Mouse (Mus musculus) megakaryocyte progenitor cell, adult 5-6 weeks (primary cell): ENCODE results near the gene Slc13a1. TPM values are rescaled to one million over a fixed set of nuclear protein-coding genes. Genes with fewer than 3 reads are reported as not detected.

Experiments used
- ATAC-seq: replicated peaks from 2 replicates; pipeline ENCODE4 v1.8.0; 2016; ENCODE audit warnings: mild to moderate bottlenecking, moderate TSS enrichment, inconsistent platforms; ENCODE audit not compliant: poor library complexity
- total RNA-seq, 2 experiments: library from RNA; stranded (forward) in 1 of 2; stranded (reverse) in 1 of 2; fragments of 157-497, 149-512 nt in 1 of 2; fragments of 200-1000 nt in 1 of 2; gene quantifications; 2 replicates each; pipeline versions ENCODE4 v1.2.3 to v1.2.4; 2015 to 2017

Slc13a1 gene
- total RNA-seq, 2 experiments from 2014 or later, result not detected

DNA sequence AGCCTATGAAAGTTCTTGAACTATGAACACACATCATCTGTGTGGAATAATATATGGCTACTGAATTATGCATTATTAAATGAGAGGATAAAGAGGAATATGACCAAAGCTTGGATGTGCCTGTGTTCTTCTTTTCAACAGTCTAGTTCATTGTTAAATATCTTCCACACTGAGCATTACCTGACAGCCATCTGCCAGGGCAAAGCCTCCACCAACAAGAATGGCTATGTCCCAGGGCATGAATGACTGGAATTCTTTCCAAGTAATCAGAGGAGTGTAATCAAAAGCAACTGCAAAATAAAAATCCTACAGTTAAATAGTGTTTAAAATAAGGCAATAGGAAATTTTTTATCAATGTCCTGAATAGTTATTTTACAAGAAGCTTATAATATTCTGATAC is 70.5 kb downstream of the Slc13a1 start:
- ATAC-seq, result no peak

DNA sequence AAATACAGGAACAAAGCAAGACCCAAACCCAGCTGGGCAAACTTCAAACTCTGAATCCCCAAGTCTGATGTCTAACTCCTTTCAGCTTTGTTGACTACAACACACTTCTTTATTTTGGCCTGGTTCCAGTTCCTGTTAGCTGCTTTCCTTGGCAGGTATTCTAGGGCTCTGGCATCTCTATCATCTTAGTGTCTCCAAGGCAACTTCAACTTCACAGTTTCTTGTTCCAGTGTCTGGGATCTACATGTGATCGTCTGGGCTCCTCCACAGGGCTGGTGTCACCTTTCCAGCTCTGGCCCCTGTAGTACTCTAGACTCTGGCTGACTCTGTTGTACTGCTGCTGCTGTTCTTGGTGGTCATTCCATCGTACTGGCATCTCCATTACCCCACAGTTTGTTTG is 91.8 kb downstream of the Slc13a1 start:
- ATAC-seq, result no peak

DNA sequence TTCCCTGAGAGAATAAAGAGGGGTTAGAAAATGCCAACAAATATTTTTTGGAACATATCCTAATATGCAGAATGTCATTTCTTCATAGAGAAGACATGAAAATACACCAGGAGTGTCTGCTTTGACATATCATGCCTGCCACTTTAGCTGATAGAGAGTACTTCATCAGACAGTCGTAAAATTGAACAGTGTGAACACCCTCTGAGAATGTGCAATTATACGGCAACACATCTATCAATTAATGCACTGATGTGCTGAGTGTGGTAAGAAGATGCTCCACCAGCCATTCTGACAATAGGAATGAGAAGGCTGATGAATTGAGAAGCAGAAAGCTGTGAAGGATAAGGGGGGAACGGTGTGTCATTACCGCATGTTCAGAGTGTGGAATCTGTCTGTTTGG is 95.1 kb downstream of the Slc13a1 start:
- ATAC-seq, result no peak

DNA sequence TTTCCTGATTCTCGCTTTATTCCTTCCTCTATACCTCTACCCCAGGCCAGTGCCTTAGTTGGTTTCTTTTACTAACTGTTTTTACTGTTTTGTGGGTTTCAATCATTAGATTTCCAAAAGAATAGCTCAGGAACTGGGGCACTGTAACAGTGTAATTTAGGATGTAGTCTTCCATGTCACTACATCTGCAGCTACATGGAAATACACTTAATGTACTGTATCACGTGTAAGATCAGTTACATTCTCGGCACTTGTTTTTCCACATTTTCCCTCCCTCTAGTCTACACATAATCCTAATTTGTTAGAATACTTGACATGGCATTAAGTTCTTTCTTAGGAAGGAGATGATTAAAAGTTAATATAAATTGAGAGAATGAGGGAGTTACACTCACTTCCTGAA is 108.1 kb downstream of the Slc13a1 start:
- ATAC-seq, result no peak

DNA sequence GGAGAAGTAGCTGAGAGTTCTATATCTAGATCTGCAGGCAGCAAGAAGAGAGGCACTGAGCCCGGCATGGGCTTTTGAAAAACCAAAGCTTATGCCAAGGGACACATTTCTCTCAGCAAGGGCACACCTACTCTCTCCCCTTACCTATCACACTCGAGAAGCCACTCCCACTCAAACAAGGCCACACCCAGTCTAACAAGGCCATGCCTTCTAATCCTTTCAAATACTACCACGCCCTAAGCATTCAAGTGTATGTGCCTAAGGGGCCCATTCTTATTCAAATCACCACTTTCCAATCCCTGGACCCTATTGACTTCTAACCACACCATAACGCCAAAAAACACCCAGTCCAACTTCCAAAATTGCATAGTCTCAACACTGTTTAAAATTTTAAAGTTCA is 112.8 kb downstream of the Slc13a1 start:
- ATAC-seq, result no peak

DNA sequence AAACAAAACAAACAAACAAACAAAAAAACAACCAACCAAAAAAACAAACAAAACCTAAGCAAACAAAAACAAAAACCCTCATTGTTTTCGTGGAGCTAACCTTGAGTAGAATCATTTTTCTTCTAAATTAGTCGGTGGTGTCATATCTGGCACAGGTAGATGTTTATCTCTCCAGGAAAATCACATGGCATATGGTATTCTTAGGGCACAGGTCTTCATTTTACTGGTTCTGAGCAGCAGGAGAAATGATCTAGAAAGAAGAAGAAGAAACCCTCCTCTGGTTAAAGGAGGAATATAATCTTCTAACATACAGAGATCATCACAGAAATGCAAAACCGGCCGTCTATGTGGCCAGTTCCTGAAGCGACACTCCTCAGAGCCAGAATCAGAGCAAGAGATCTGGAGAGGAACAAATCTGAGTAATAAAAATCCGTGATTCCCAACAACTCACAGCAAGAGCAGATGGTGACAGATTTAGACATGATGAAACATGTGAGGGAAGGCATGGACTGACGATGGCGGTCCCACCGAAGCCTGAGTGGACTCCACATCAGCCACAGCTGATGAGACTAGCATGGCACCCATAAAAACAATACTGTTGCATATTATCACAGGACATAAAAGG is 113.7 kb downstream of the Slc13a1 start:
- ATAC-seq, result no peak

DNA sequence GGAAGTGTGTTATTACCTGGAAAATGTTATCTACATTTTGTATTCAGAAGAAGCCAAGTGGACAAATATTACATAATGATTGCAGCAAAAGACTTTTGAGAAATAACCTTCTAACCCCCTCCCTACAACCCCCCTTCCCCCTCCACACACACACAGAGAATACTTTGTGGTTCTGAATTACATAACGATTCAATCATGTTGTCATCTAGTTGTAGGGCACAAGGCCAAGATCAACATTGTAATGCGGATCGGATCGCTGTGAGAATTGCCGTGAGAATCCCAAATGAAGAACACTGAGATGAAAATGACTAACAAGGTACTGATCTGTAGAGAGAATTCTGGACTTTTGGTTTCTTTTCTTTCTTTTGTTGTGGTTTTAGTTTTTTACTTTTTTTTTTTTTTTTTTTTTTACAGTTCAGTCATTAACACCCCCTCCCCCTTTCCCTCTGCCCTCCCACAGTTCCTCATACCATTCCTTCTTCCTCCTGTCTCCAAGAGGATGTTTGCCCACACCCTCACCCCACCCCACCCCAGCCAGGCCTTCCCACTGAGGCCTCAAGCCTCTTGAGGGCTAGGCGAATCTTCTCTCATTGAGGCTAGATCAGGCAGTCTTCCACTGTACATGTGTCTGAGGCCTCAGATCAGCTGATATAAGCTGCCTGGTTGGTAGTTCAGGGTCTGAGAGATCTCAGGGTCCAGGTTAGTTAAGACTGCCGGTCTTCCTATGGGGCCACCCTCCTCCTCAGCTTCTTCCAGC is 120.7 kb downstream of the Slc13a1 start:
- peak; percentile 98 for ATAC-seq

DNA sequence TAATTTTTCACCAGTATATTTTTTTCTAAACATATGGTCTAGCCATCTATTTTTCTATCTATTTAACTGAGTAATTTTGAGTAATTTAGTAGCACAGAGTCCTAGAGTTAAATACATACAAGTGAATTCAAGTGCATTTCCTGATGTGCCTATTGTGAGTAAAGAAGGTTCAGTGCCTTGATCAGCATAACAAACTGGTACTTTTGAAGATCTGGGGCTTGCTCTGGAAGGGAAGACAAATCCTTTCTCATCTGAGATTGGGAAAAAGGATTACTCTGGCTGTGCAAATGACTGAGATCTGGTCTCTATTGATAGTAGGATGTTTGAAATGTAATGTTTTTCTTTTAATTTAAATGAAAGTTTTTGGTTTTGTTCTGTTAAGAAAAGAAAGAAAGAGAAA is 124.4 kb downstream of the Slc13a1 start:
- ATAC-seq, result no peak

Other genes with a start within 250 kb of the Slc13a1 start
- gene Tas2r118, start 198.0 kb downstream of the Slc13a1 start, total RNA-seq (2015), result not detected in 2 replicates
- not detected in 2 replicates for gene Tas2r118, start 198.0 kb downstream of the Slc13a1 start, total RNA-seq (2017)